Mouse (Mus musculus) heart, embryonic 12.5 days (tissue): ENCODE results near the gene Dnase2b. TPM values are rescaled to one million over a fixed set of nuclear protein-coding genes. Genes with fewer than 3 reads are reported as not detected.

Source experiments
- ATAC-seq: fragments of 200-750 bp; cut with Nextera tagmentation; 2 replicates; pipeline ENCODE4 v1.8.0; 2017; ENCODE audit warnings: moderate TSS enrichment, moderate library complexity; ENCODE audit not compliant: insufficient number of reproducible peaks, low FRiP score
- H3K27ac ChIP-seq: fragments of 300-500 bp; sonication (generic); 2 replicates; pipeline ENCODE4 v1.5.1; 2016; ENCODE audit warnings: mild to moderate bottlenecking, moderate library complexity; ENCODE audit not compliant: poor library complexity, severe bottlenecking
- H3K27me3 ChIP-seq: fragments of 300-500 bp; sonication (generic); replicated peaks from 2 replicates; pipeline ENCODE4 v1.6.1; 2016; ENCODE audit warnings: mild to moderate bottlenecking, moderate library complexity
- H3K36me3 ChIP-seq: fragments of 300-500 bp; sonication (generic); 2 replicates; pipeline ENCODE4 v1.6.1; 2016; ENCODE audit warnings: mild to moderate bottlenecking, moderate library complexity
- H3K4me1 ChIP-seq: fragments of 300-500 bp; sonication (generic); replicated peaks from 2 replicates; pipeline ENCODE4 v1.6.1; 2016; ENCODE audit warnings: mild to moderate bottlenecking
- H3K4me2 ChIP-seq: fragments of 300-500 bp; sonication (generic); 2 replicates; pipeline ENCODE4 v1.6.1; 2016; ENCODE audit warnings: mild to moderate bottlenecking, moderate library complexity
- H3K4me3 ChIP-seq: fragments of 300-500 bp; sonication (generic); 2 replicates; pipeline ENCODE4 v1.5.1; 2016; ENCODE audit warnings: mild to moderate bottlenecking
- H3K9ac ChIP-seq: fragments of 300-500 bp; sonication (generic); 2 replicates; pipeline ENCODE4 v1.6.1; 2016; ENCODE audit warnings: mild to moderate bottlenecking, moderate library complexity
- H3K9me3 ChIP-seq: fragments of 300-500 bp; sonication (generic); replicated peaks from 2 replicates; pipeline ENCODE4 v1.6.1; 2016; ENCODE audit warnings: mild to moderate bottlenecking, moderate library complexity
- WGBS: fragments of 180-500 bp; shearing (Covaris S2); methylation state at CpG from one replicate; pipeline ENCODE4 v1.1.7; 2016; 5-methylcytosine and 5-hydroxymethylcytosine counted together
- polyA plus RNA-seq: library from polyadenylated mRNA; unstranded; fragments of >200 nt; fragmentation: Nextera tagmentation; extraction: Ambion mirVana; gene quantifications from 2 replicates; pipeline ENCODE4 v1.2.1, GENCODE M21; 2016

The Dnase2b gene
- polyA plus RNA-seq, 1 experiment from 2014 or later: not detected

GRCm38 (mm10) chr3:146570148-146570782 lies 45.1 kb downstream of the Dnase2b start, which contains the start of gene Uox:
Uox (plus strand) TSS chr3:146570426.
- H3K27me3 ChIP-seq: no peaks in the 10 kb centered on the region
- H3K9me3 ChIP-seq: no peaks in the 10 kb centered on the region

GRCm38 (mm10) chr3:146569594-146569993 lies 45.8 kb downstream of the Dnase2b start:
- Histone ChIP-seq H3K4me1 (0 out of 2 replicates have a peak, but pooled peaks cover 5% of the 10 kb centered on the region), H3K9me3 (no peaks in the 10 kb centered on the region), H3K27ac (no peak overlapping the region), H3K36me3 (no peaks in the 10 kb centered on the region), H3K27me3 (no peaks in the 10 kb centered on the region), H3K9ac (no peak overlapping the region), H3K4me3 (no peak overlapping the region), H3K4me2 (no peak overlapping the region)
- ATAC-seq: no peak
- WGBS: 83% methylated on average over 3 of the region's 3 CpGs

More at GRCm38 (mm10) chr3:146570148-146570782, 45.1 kb downstream of the Dnase2b start, which contains the start of gene Uox:
- H3K36me3 ChIP-seq: no peaks in the 10 kb centered on the region
- 82% methylated on average over 10 of the region's 10 CpGs for WGBS
- H3K4me3 ChIP-seq: no peak within 1 kb of the TSS
- H3K4me1 ChIP-seq: 0 out of 2 replicates have a peak, but pooled peaks cover 5% of the 10 kb centered on the region
- no peak within 1 kb of the TSS for H3K27ac ChIP-seq
- H3K9ac ChIP-seq: no peak within 1 kb of the TSS
- no peak for ATAC-seq
- no peak within 1 kb of the TSS for H3K4me2 ChIP-seq

GRCm38 (mm10) chr3:146567884-146568530 lies 47.4 kb downstream of the Dnase2b start:
- Histone ChIP-seq H3K9me3 (no peaks in the 10 kb centered on the region), H3K9ac (no peak overlapping the region), H3K27me3 (no peaks in the 10 kb centered on the region), H3K4me1 (0 out of 2 replicates have a peak, but pooled peaks cover 5% of the 10 kb centered on the region), H3K4me2 (no peak overlapping the region), H3K36me3 (no peaks in the 10 kb centered on the region), H3K4me3 (no peak overlapping the region), H3K27ac (no peak overlapping the region)
- no peak for ATAC-seq
- WGBS: 62% methylated on average over 9 of the region's 9 CpGs

GRCm38 (mm10) chr3:146567366-146567765 lies 48.0 kb downstream of the Dnase2b start:
- no peak overlapping the region for H3K4me2 ChIP-seq
- H3K9ac ChIP-seq: no peak overlapping the region
- H3K27ac ChIP-seq: no peak overlapping the region
- H3K4me1 ChIP-seq: 0 out of 2 replicates have a peak, but pooled peaks cover 5% of the 10 kb centered on the region
- no peaks in the 10 kb centered on the region for H3K27me3 ChIP-seq
- no peaks in the 10 kb centered on the region for H3K9me3 ChIP-seq
- no peaks in the 10 kb centered on the region for H3K36me3 ChIP-seq
- no peak for ATAC-seq
- H3K4me3 ChIP-seq: no peak overlapping the region
- WGBS: 62% methylated on average over 7 of the region's 7 CpGs

GRCm38 (mm10) chr3:146565065-146565411 lies 50.4 kb downstream of the Dnase2b start:
- no peak overlapping the region for H3K4me2 ChIP-seq
- 86% methylated on average over 1 of the region's 1 CpGs for WGBS
- no peak overlapping the region for H3K9ac ChIP-seq
- H3K36me3 ChIP-seq: no peaks in the 10 kb centered on the region
- no peak overlapping the region for H3K4me3 ChIP-seq
- H3K27ac ChIP-seq: no peak overlapping the region
- H3K9me3 ChIP-seq: no peaks in the 10 kb centered on the region
- no peak for ATAC-seq
- H3K4me1 ChIP-seq: 0 out of 2 replicates have a peak, but pooled peaks cover 5% of the 10 kb centered on the region
- H3K27me3 ChIP-seq: no peaks in the 10 kb centered on the region

GRCm38 (mm10) chr3:146564268-146565064 lies 50.9 kb downstream of the Dnase2b start:
- Histone ChIP-seq H3K36me3 (no peaks in the 10 kb centered on the region), H3K4me1 (0 out of 2 replicates have a peak, but pooled peaks cover 5% of the 10 kb centered on the region), H3K4me3 (no peak overlapping the region), H3K27ac (no peak overlapping the region), H3K4me2 (no peak overlapping the region), H3K9ac (no peak overlapping the region), H3K9me3 (no peaks in the 10 kb centered on the region), H3K27me3 (no peaks in the 10 kb centered on the region)
- ATAC-seq: no peak
- WGBS: 38% methylated on average over 14 of the region's 14 CpGs

GRCm38 (mm10) chr3:146562936-146563335 lies 52.5 kb downstream of the Dnase2b start:
- ATAC-seq: no peak
- no peak overlapping the region for H3K27ac ChIP-seq
- no peaks in the 10 kb centered on the region for H3K36me3 ChIP-seq
- H3K4me2 ChIP-seq: no peak overlapping the region
- no peaks in the 10 kb centered on the region for H3K9me3 ChIP-seq
- H3K4me3 ChIP-seq: no peak overlapping the region
- H3K27me3 ChIP-seq: no peaks in the 10 kb centered on the region
- no peak overlapping the region for H3K9ac ChIP-seq
- peaks cover 1% of the 10 kb centered on the region; the same call in 1 of the 2 replicates for H3K4me1 ChIP-seq
- 82% methylated on average over 7 of the region's 7 CpGs for WGBS

- H3K9ac ChIP-seq: no peak overlapping the region
- H3K4me1 ChIP-seq: peaks cover 8% of the 10 kb centered on the region
- WGBS: 47% methylated on average over 6 of the region's 6 CpGs
- no peak overlapping the region for H3K4me2 ChIP-seq
- H3K36me3 ChIP-seq: no peaks in the 10 kb centered on the region
- no peaks in the 10 kb centered on the region for H3K9me3 ChIP-seq
- H3K4me3 ChIP-seq: no peak overlapping the region
- ATAC-seq: no peak
- H3K27ac ChIP-seq: no peak overlapping the region
- H3K27me3 ChIP-seq: no peaks in the 10 kb centered on the region
Measured at GRCm38 (mm10) chr3:146557507-146557906, 57.9 kb downstream of the Dnase2b start.

GRCm38 (mm10) chr3:146556567-146556966 lies 58.8 kb downstream of the Dnase2b start:
- no peaks in the 10 kb centered on the region for H3K36me3 ChIP-seq
- WGBS: 65% methylated on average over 1 of the region's 1 CpGs
- no peaks in the 10 kb centered on the region for H3K27me3 ChIP-seq
- H3K9ac ChIP-seq: no peak overlapping the region
- no peak overlapping the region for H3K27ac ChIP-seq
- no peak overlapping the region for H3K4me3 ChIP-seq
- no peak overlapping the region for H3K4me2 ChIP-seq
- no peaks in the 10 kb centered on the region for H3K9me3 ChIP-seq
- H3K4me1 ChIP-seq: peaks cover 8% of the 10 kb centered on the region
- no peak for ATAC-seq

GRCm38 (mm10) chr3:146554816-146555215 lies 60.6 kb downstream of the Dnase2b start:
- Histone ChIP-seq H3K9me3 (no peaks in the 10 kb centered on the region), H3K27me3 (no peaks in the 10 kb centered on the region), H3K36me3 (no peaks in the 10 kb centered on the region), H3K27ac (no peak overlapping the region), H3K4me3 (no peak overlapping the region), H3K4me1 (peaks cover 8% of the 10 kb centered on the region), H3K4me2 (no peak overlapping the region), H3K9ac (no peak overlapping the region)
- ATAC-seq: no peak
- 85% methylated on average over 7 of the region's 7 CpGs for WGBS

GRCm38 (mm10) chr3:146543632-146544031 lies 71.8 kb downstream of the Dnase2b start:
- Histone ChIP-seq H3K4me2 (no peak overlapping the region), H3K4me1 (no peaks in the 10 kb centered on the region), H3K36me3 (no peaks in the 10 kb centered on the region), H3K27me3 (no peaks in the 10 kb centered on the region), H3K27ac (no peak overlapping the region), H3K9ac (no peak overlapping the region), H3K4me3 (no peak overlapping the region), H3K9me3 (no peaks in the 10 kb centered on the region)
- ATAC-seq: no peak
- whole genome bisulfite sequencing: 29% methylated on average over 1 of the region's 1 CpGs
